Mouse (Mus musculus) MEL (cell line): ENCODE results near the gene Tmcc3. TPM values are rescaled to one million over a fixed set of nuclear protein-coding genes. Genes with fewer than 3 reads are reported as not detected.

ENCODE experiments used
- DNase-seq: peaks from one replicate; pipeline ENCODE4 v3.0.0; 2011; ENCODE audit warnings: low read depth, low spot score
- H3K27ac ChIP-seq: 2 replicates; pipeline ENCODE4 v1.5.1; 2012; ENCODE audit warnings: low read depth, mild to moderate bottlenecking, control low read depth, low read length, moderate library complexity; ENCODE audit not compliant: control insufficient read depth
- H3K27me3 ChIP-seq, 2 experiments: fragments of 150-350 bp in 1 of 2; sonication (generic) in 1 of 2; 2 replicates each; pipeline ENCODE4 v1.6.1; 2012; ENCODE audit warnings: low read length in 2 of 2, mild to moderate bottlenecking in 2 of 2, improper control_type of control experiment in 1 of 2, moderate library complexity in 1 of 2; ENCODE audit not compliant: insufficient read depth in 2 of 2, control insufficient read depth in 1 of 2
- H3K36me3 ChIP-seq, 2 experiments: 2 replicates each; pipeline ENCODE4 v1.6.1; 2012 to 2014; ENCODE audit warnings: low read length in 2 of 2, improper control_type of control experiment in 1 of 2, inconsistent platforms in 1 of 2, mild to moderate bottlenecking in 1 of 2; ENCODE audit not compliant: insufficient read depth in 2 of 2, control insufficient read depth in 1 of 2
- H3K4me1 ChIP-seq, 2 experiments: fragments of 150-350 bp in 1 of 2; sonication (generic) in 1 of 2; 2 replicates each; pipeline ENCODE4 v1.6.1; 2012; ENCODE audit warnings: low read length in 2 of 2, improper control_type of control experiment in 1 of 2, mild to moderate bottlenecking in 1 of 2; ENCODE audit not compliant: insufficient read depth in 2 of 2, control insufficient read depth in 1 of 2
- H3K4me3 ChIP-seq, 2 experiments: fragments of 150-350 bp in 1 of 2; sonication (generic) in 1 of 2; 2 replicates each; pipeline ENCODE4 v1.5.1; 2012; ENCODE audit warnings: low read depth in 2 of 2, low read length in 2 of 2, mild to moderate bottlenecking in 2 of 2, moderate library complexity in 2 of 2, control low read depth in 1 of 2, improper control_type of control experiment in 1 of 2; ENCODE audit not compliant: control insufficient read depth in 1 of 2, insufficient read depth in 1 of 2
- H3K79me2 ChIP-seq: 2 replicates; pipeline ENCODE4 v1.6.1; 2012; ENCODE audit warnings: mild to moderate bottlenecking, low read length, moderate library complexity; ENCODE audit not compliant: control insufficient read depth, poor library complexity, insufficient read depth
- H3K9ac ChIP-seq: 2 replicates; pipeline ENCODE4 v1.6.1; 2012; ENCODE audit warnings: low read depth, mild to moderate bottlenecking, control low read depth, low read length, moderate library complexity; ENCODE audit not compliant: control insufficient read depth, poor library complexity, severe bottlenecking
- H3K9me3 ChIP-seq: fragments of 150-350 bp; sonication (generic); replicated peaks from 2 replicates; pipeline ENCODE4 v1.6.1; 2012; ENCODE audit warnings: mild to moderate bottlenecking, low read length, improper control_type of control experiment, moderate library complexity; ENCODE audit not compliant: insufficient read depth
- BHLHE40 ChIP-seq: IDR thresholded peaks from 2 replicates; pipeline ENCODE4 v1.6.1; 2012; ENCODE audit warnings: low read depth, mild to moderate bottlenecking, inconsistent platforms, low read length, improper control_type of control experiment, borderline replicate concordance
- CTCF ChIP-seq, 3 experiments: IDR thresholded peaks in 2 of 3; conservative IDR thresholded peaks in 1 of 3; 2 replicates each; pipeline ENCODE4 v1.5.1; 2011 to 2012; ENCODE audit warnings: low read length in 3 of 3, low read depth in 2 of 3, mild to moderate bottlenecking in 2 of 3, improper control_type of control experiment in 1 of 3, inconsistent platforms in 1 of 3, mixed read lengths in 1 of 3, moderate library complexity in 1 of 3; ENCODE audit not compliant: control insufficient read depth in 1 of 3, insufficient read depth in 1 of 3, poor library complexity in 1 of 3, severe bottlenecking in 1 of 3
- E2F4 ChIP-seq: IDR thresholded peaks from 2 replicates; pipeline ENCODE4 v1.6.1; 2011; ENCODE audit warnings: low read depth, low read length, improper control_type of control experiment, borderline replicate concordance
- ELF1 ChIP-seq: IDR thresholded peaks from 2 replicates; pipeline ENCODE4 v1.6.1; 2014; ENCODE audit warnings: low read depth, mild to moderate bottlenecking, inconsistent platforms, low read length, improper control_type of control experiment, moderate library complexity
- EP300 ChIP-seq, 2 experiments: IDR thresholded peaks; 2 replicates each; pipeline ENCODE4 v1.6.1; 2011; ENCODE audit warnings: improper control_type of control experiment in 2 of 2, low read length in 2 of 2, low read depth in 1 of 2, mild to moderate bottlenecking in 1 of 2
- ETS1 ChIP-seq: IDR thresholded peaks from 2 replicates; pipeline ENCODE4 v1.6.1; 2012; ENCODE audit warnings: low read depth, mild to moderate bottlenecking, inconsistent platforms, low read length, improper control_type of control experiment, moderate library complexity
- GABPA ChIP-seq: IDR thresholded peaks from 2 replicates; pipeline ENCODE4 v1.6.1; 2012; ENCODE audit warnings: low read depth, mild to moderate bottlenecking, inconsistent platforms, low read length, improper control_type of control experiment, moderate library complexity
- JUND ChIP-seq: IDR thresholded peaks from 2 replicates; pipeline ENCODE4 v1.6.1; 2011; ENCODE audit warnings: low read depth, mild to moderate bottlenecking, improper control_type of control experiment, low read length
- KAT2A ChIP-seq: conservative IDR thresholded peaks from 2 replicates; pipeline ENCODE4 v1.6.1; 2012; ENCODE audit warnings: low read depth, low read length, improper control_type of control experiment, inconsistent platforms
- MAFK ChIP-seq: IDR thresholded peaks from 2 replicates; pipeline ENCODE4 v1.6.1; 2011; ENCODE audit warnings: low read depth, mild to moderate bottlenecking, low read length, improper control_type of control experiment, borderline replicate concordance
- MAX ChIP-seq: IDR thresholded peaks from 2 replicates; pipeline ENCODE4 v1.6.1; 2011; ENCODE audit warnings: low read length, improper control_type of control experiment
- MAZ ChIP-seq: IDR thresholded peaks from 2 replicates; pipeline ENCODE4 v1.6.1; 2012; ENCODE audit warnings: low read depth, mild to moderate bottlenecking, inconsistent platforms, low read length, improper control_type of control experiment
- MEF2A ChIP-seq: IDR thresholded peaks from 2 replicates; pipeline ENCODE4 v1.6.1; 2014; ENCODE audit warnings: low read depth, mild to moderate bottlenecking, inconsistent platforms, low read length, improper control_type of control experiment; ENCODE audit not compliant: poor library complexity, insufficient replicate concordance, severe bottlenecking; ENCODE audit errors: extremely low read depth
- MXI1 ChIP-seq: IDR thresholded peaks from 2 replicates; pipeline ENCODE4 v1.6.1; 2011; ENCODE audit warnings: mild to moderate bottlenecking, low read depth, low read length, improper control_type of control experiment
- RAD21 ChIP-seq: IDR thresholded peaks from 2 replicates; pipeline ENCODE4 v1.6.1; 2011; ENCODE audit warnings: mild to moderate bottlenecking, low read depth, low read length, improper control_type of control experiment
- RCOR1 ChIP-seq: IDR thresholded peaks from 2 replicates; pipeline ENCODE4 v1.6.1; 2012; ENCODE audit warnings: low read depth, mild to moderate bottlenecking, inconsistent platforms, low read length, improper control_type of control experiment
- SMC3 ChIP-seq: IDR thresholded peaks from 2 replicates; pipeline ENCODE4 v1.6.1; 2011; ENCODE audit warnings: low read depth, low read length, improper control_type of control experiment
- TBP ChIP-seq: IDR thresholded peaks from 2 replicates; pipeline ENCODE4 v1.8.0; 2011; ENCODE audit warnings: low read depth, low read length, improper control_type of control experiment
- USF1 ChIP-seq: IDR thresholded peaks from 2 replicates; pipeline ENCODE4 v1.6.1; 2014; ENCODE audit warnings: low read depth, mild to moderate bottlenecking, inconsistent platforms, low read length, improper control_type of control experiment, moderate library complexity
- ZKSCAN1 ChIP-seq: IDR thresholded peaks from 2 replicates; pipeline ENCODE4 v1.6.1; 2012; ENCODE audit warnings: low read depth, mild to moderate bottlenecking, inconsistent platforms, low read length, improper control_type of control experiment, moderate library complexity
- polyA plus RNA-seq, 2 experiments: library from polyadenylated mRNA; stranded (reverse) in 1 of 2; unstranded in 1 of 2; fragments of >175 nt in 1 of 2; fragments of >200 nt in 1 of 2; gene quantifications; 2 replicates each; pipeline versions ENCODE4 v1.2.1 to v1.2.4; 2012; ENCODE audit warnings: low replicate concordance in 2 of 2, low read depth in 1 of 2; ENCODE audit not compliant: insufficient read length in 2 of 2, insufficient read depth in 1 of 2, missing spikeins in 1 of 2
- total RNA-seq: library from RNA; depleted of rRNA; stranded (reverse); fragments of 300-350 nt; gene quantifications from 2 replicates; pipeline ENCODE4 v1.2.3, GENCODE M21; 2012

Gene Tmcc3
- total and polyA plus RNA-seq, 3 experiments = 1.3 to 2.6 TPM; not detected in 1

- TF ChIP-seq BHLHE40 = no peak
- TF ChIP-seq TBP = no peak
- TF ChIP-seq JUND = no peak
- TF ChIP-seq ELF1 = no peak
- no peak for TF ChIP-seq MAX
- TF ChIP-seq MXI1 = no peak
- TF ChIP-seq ETS1 = no peak
- TF ChIP-seq MAZ = no peak
- TF ChIP-seq USF1 = no peak
- TF ChIP-seq GABPA = no peak
- TF ChIP-seq E2F4 = no peak
- TF ChIP-seq KAT2A = no peak
- TF ChIP-seq SMC3 = no peak
- TF ChIP-seq RCOR1 = no peak
- TF ChIP-seq CTCF (IDR thresholded peaks at IDR 0.05 in 2 of 3, conservative IDR thresholded peaks at IDR 0.05 in 1 of 3; ENCODE audit: control insufficient read depth in 1 of 3, insufficient read depth in 1 of 3, low read depth in 2 of 3, low read length in 3 of 3, poor library complexity in 1 of 3, severe bottlenecking in 1 of 3) = no peak
- no peak for TF ChIP-seq MAFK
- TF ChIP-seq ZKSCAN1 = no peak
- no peak for TF ChIP-seq MEF2A
- TF ChIP-seq EP300 (IDR thresholded peaks at IDR 0.05; ENCODE audit: low read depth in 1 of 2, low read length in 2 of 2) = no peak
- TF ChIP-seq, all 39 proteins: peak for 0
- Histone ChIP-seq H3K27ac (no peak overlapping the region), H3K4me3 (no peak overlapping the region), H3K9me3 (no peaks in the 10 kb centered on the region), H3K36me3 (peaks cover 0 to 41% of the 10 kb centered on the region in 2 experiments; a peak in 2 of 4 replicates), H3K9ac (no peak overlapping the region), H3K27me3 (no peaks in the 10 kb centered on the region), H3K79me2 (peaks cover 2% of the 10 kb centered on the region), H3K4me1 (peaks cover 35 to 47% of the 10 kb centered on the region in 2 experiments)
- no peak for DNase-seq
Observed at GRCm38 (mm10) chr10:94524966-94525365, 213.2 kb downstream of the Tmcc3 start.

GRCm38 (mm10) chr10:94525784-94526183, 214.0 kb downstream of the Tmcc3 start:
- peaks cover 2% of the 10 kb centered on the region for H3K79me2 ChIP-seq
- TF ChIP-seq RAD21 (no peak), RCOR1 (no peak), CTCF (IDR thresholded peaks at IDR 0.05 in 2 of 3, conservative IDR thresholded peaks at IDR 0.05 in 1 of 3; ENCODE audit: control insufficient read depth in 1 of 3, insufficient read depth in 1 of 3, low read depth in 2 of 3, low read length in 3 of 3, poor library complexity in 1 of 3, severe bottlenecking in 1 of 3) (no peak), JUND (no peak)
- DNase-seq = no peak
- H3K4me3 ChIP-seq = no peak overlapping the region
- H3K9ac ChIP-seq = no peak overlapping the region
- H3K36me3 ChIP-seq = peaks cover 0 to 41% of the 10 kb centered on the region in 2 experiments; a peak in 2 of 4 replicates
- no peak overlapping the region for H3K27ac ChIP-seq
- H3K9me3 ChIP-seq = no peaks in the 10 kb centered on the region
- H3K27me3 ChIP-seq = no peaks in the 10 kb centered on the region
- peaks cover 35 to 41% of the 10 kb centered on the region in 2 experiments for H3K4me1 ChIP-seq
